Comparison of ENCODE assay signal across 20 mouse cellular contexts in genomic region chr5:34924519-34924918, GRCm38 (mm10). TPM values are rescaled to one million over a fixed set of nuclear protein-coding genes. Genes with fewer than 3 reads are reported as not detected.
DNase-seq lines count a peak whose midpoint lies in the region; ATAC-seq and TF ChIP-seq lines count a peak whose summit lies in the region.
"Had no signal": no experiment of that assay in that cellular context is flagged by ENCODE, and none has a peak within 500 bp of the region (broad histone marks: within the 10 kb centered on the region; RNA-seq: fewer than 3 reads in every experiment).

No protein-coding gene starts in this region.

- DNase-seq in forebrain, embryonic 10.5 days (ENCODE audit: extremely low spot score, low spot score): no peak
- no peak for DNase-seq in stomach, postnatal 0 days (ENCODE audit: low spot score)
- no peak for DNase-seq in embryonic facial prominence, embryonic 10.5 days (ENCODE audit: low spot score)
- no peak for DNase-seq in cerebellum, adult 18-20 months
- no peak for DNase-seq in thymus, adult 2 months
- DNase-seq: cerebellum, adult 11-12 months; embryo, embryonic 11 days; forebrain, postnatal 0 days; gastrocnemius, postnatal 10 days; heart, postnatal 14 days; kidney, adult 18-20 months; right cerebral cortex, adult 18-20 months; thymus, postnatal 36 days had no signal

- TF ChIP-seq EP300 in stomach, postnatal 0 days (optimal IDR thresholded peaks at IDR 0.05): no peak

- no peaks in the 10 kb centered on the region for H3K4me1 ChIP-seq in forebrain, embryonic 10.5 days
- H3K4me1 ChIP-seq in forebrain, embryonic 15.5 days: no peaks in the 10 kb centered on the region
- H3K4me1 ChIP-seq in stomach, embryonic 15.5 days: no peaks in the 10 kb centered on the region
- no peaks in the 10 kb centered on the region for H3K4me1 ChIP-seq in stomach, postnatal 0 days (replicated peaks; ENCODE audit: control insufficient read depth, insufficient read depth)
- peaks cover 89% of the 10 kb centered on the region for H3K4me1 ChIP-seq in megakaryocyte, embryonic 14.5 days
- H3K4me1 ChIP-seq in embryonic facial prominence, embryonic 10.5 days: no peaks in the 10 kb centered on the region
- no peaks in the 10 kb centered on the region for H3K4me1 ChIP-seq in thymus, adult 2 months (replicated peaks; ENCODE audit: control insufficient read depth, insufficient read depth, low read length)
- H3K4me1 ChIP-seq: hindbrain, embryonic 15.5 days; limb, embryonic 12.5 days had no signal

- no peak overlapping the region for H3K4me3 ChIP-seq in forebrain, embryonic 10.5 days
- no peak overlapping the region for H3K4me3 ChIP-seq in forebrain, embryonic 15.5 days
- H3K4me3 ChIP-seq in stomach, embryonic 15.5 days (replicated peaks): no peak overlapping the region
- no peak overlapping the region for H3K4me3 ChIP-seq in stomach, postnatal 0 days (ENCODE audit: low read depth, low read length)
- peak overlapping the region; percentile 3 for H3K4me3 ChIP-seq in megakaryocyte, embryonic 14.5 days (replicated peaks)
- no peak overlapping the region for H3K4me3 ChIP-seq in embryonic facial prominence, embryonic 10.5 days
- no peak overlapping the region for H3K4me3 ChIP-seq in thymus, adult 2 months (ENCODE audit: control insufficient read depth, insufficient read depth, low read length)
- H3K4me3 ChIP-seq: hindbrain, embryonic 15.5 days; left cerebral cortex, adult 2 months; limb, embryonic 12.5 days had no signal

- ATAC-seq in forebrain, embryonic 15.5 days (replicated peaks): no peak
- peak; percentile 44; the same call in 1 of the 2 replicates for ATAC-seq in stomach, embryonic 15.5 days (ENCODE audit: insufficient read depth, low FRiP score, low read depth)
- no peak for ATAC-seq in stomach, postnatal 0 days (ENCODE audit: low FRiP score, low TSS enrichment)
- ATAC-seq: forebrain, postnatal 0 days had no signal

- peaks cover 26% of the 10 kb centered on the region for H3K36me3 ChIP-seq in forebrain, embryonic 10.5 days (replicated peaks)
- H3K36me3 ChIP-seq in forebrain, embryonic 15.5 days: peaks cover 10% of the 10 kb centered on the region; the same call in 1 of the 2 replicates
- H3K36me3 ChIP-seq in stomach, embryonic 15.5 days: 0 out of 2 replicates have a peak, but pooled peaks cover 3% of the 10 kb centered on the region
- H3K36me3 ChIP-seq in stomach, postnatal 0 days (ENCODE audit: control insufficient read depth, insufficient read depth, low read length): no peaks in the 10 kb centered on the region
- peaks cover 84% of the 10 kb centered on the region for H3K36me3 ChIP-seq in megakaryocyte, embryonic 14.5 days (replicated peaks; ENCODE audit: low read length)
- peaks cover 35% of the 10 kb centered on the region for H3K36me3 ChIP-seq in embryonic facial prominence, embryonic 10.5 days (replicated peaks)
- H3K36me3 ChIP-seq in thymus, adult 2 months (ENCODE audit: control insufficient read depth, insufficient read depth, low read length): no peaks in the 10 kb centered on the region

- TF ChIP-seq CTCF in stomach, postnatal 0 days (IDR thresholded peaks at IDR 0.05; ENCODE audit: low read depth): no peak
- TF ChIP-seq CTCF in thymus, adult 2 months (IDR thresholded peaks at IDR 0.05; ENCODE audit: borderline replicate concordance, control insufficient read depth, extremely low read depth, insufficient read depth, low read length, poor library complexity): no peak

- peak overlapping the region; percentile 20; the same call in 1 of the 2 replicates for H3K27ac ChIP-seq in forebrain, embryonic 10.5 days
- H3K27ac ChIP-seq in forebrain, embryonic 15.5 days (replicated peaks): no peak overlapping the region
- no peak overlapping the region for H3K27ac ChIP-seq in stomach, embryonic 15.5 days
- no peak overlapping the region for H3K27ac ChIP-seq in stomach, postnatal 0 days (replicated peaks)
- no peak overlapping the region for H3K27ac ChIP-seq in embryonic facial prominence, embryonic 10.5 days (replicated peaks)
- no peak overlapping the region for H3K27ac ChIP-seq in thymus, adult 2 months (ENCODE audit: control insufficient read depth, insufficient read depth, low read length)
- H3K27ac ChIP-seq: hindbrain, embryonic 15.5 days; left cerebral cortex, adult 2 months; limb, embryonic 12.5 days had no signal

- H3K9ac ChIP-seq in forebrain, embryonic 15.5 days (replicated peaks): no peak overlapping the region
- H3K9ac ChIP-seq in stomach, embryonic 15.5 days: no peak overlapping the region
- H3K9ac ChIP-seq in stomach, postnatal 0 days (ENCODE audit: low read length): no peak overlapping the region
- H3K9ac ChIP-seq: forebrain, postnatal 0 days; hindbrain, embryonic 15.5 days; limb, embryonic 12.5 days had no signal

- no peaks in the 10 kb centered on the region for H3K27me3 ChIP-seq in forebrain, embryonic 10.5 days (ENCODE audit: poor library complexity, severe bottlenecking)
- no peaks in the 10 kb centered on the region for H3K27me3 ChIP-seq in forebrain, embryonic 15.5 days
- H3K27me3 ChIP-seq in stomach, embryonic 15.5 days (replicated peaks): no peaks in the 10 kb centered on the region
- no peaks in the 10 kb centered on the region for H3K27me3 ChIP-seq in stomach, postnatal 0 days (ENCODE audit: control insufficient read depth, insufficient read depth, low read length)
- no peaks in the 10 kb centered on the region for H3K27me3 ChIP-seq in megakaryocyte, embryonic 14.5 days (replicated peaks)
- H3K27me3 ChIP-seq in embryonic facial prominence, embryonic 10.5 days (replicated peaks; ENCODE audit: low read depth, poor library complexity, severe bottlenecking): no peaks in the 10 kb centered on the region
- H3K27me3 ChIP-seq in thymus, adult 2 months (ENCODE audit: control insufficient read depth, insufficient read depth, low read length): no peaks in the 10 kb centered on the region
- H3K27me3 ChIP-seq: CH12.LX; hindbrain, embryonic 15.5 days; limb, embryonic 12.5 days had no signal

- TF ChIP-seq POLR2A in thymus, adult 2 months (IDR thresholded peaks at IDR 0.05; ENCODE audit: control insufficient read depth, extremely low read depth, insufficient read depth, low read length, poor library complexity): no peak

- 94% methylated on average over 7 of the region's 7 CpGs for WGBS in forebrain, embryonic 10.5 days
- WGBS in forebrain, embryonic 15.5 days: 91% methylated on average over 7 of the region's 7 CpGs
- WGBS in stomach, embryonic 15.5 days: 75% methylated on average over 7 of the region's 7 CpGs
- WGBS in stomach, postnatal 0 days: 75% methylated on average over 7 of the region's 7 CpGs
- 89% methylated on average over 7 of the region's 7 CpGs for WGBS in embryonic facial prominence, embryonic 10.5 days
- WGBS in thymus, adult 2 months: 93% methylated on average over 7 of the region's 7 CpGs

- H3K4me2 ChIP-seq in forebrain, embryonic 15.5 days (replicated peaks): no peak overlapping the region
- no peak overlapping the region for H3K4me2 ChIP-seq in stomach, embryonic 15.5 days
- no peak overlapping the region for H3K4me2 ChIP-seq in stomach, postnatal 0 days (replicated peaks; ENCODE audit: low read depth)
- H3K4me2 ChIP-seq: hindbrain, embryonic 15.5 days; limb, embryonic 12.5 days had no signal

- H3K9me3 ChIP-seq in forebrain, embryonic 10.5 days: no peaks in the 10 kb centered on the region
- no peaks in the 10 kb centered on the region for H3K9me3 ChIP-seq in forebrain, embryonic 15.5 days
- H3K9me3 ChIP-seq in stomach, embryonic 15.5 days: no peaks in the 10 kb centered on the region
- H3K9me3 ChIP-seq in stomach, postnatal 0 days (ENCODE audit: control insufficient read depth, low read length): no peaks in the 10 kb centered on the region
- no peaks in the 10 kb centered on the region for H3K9me3 ChIP-seq in megakaryocyte, embryonic 14.5 days
- no peaks in the 10 kb centered on the region for H3K9me3 ChIP-seq in embryonic facial prominence, embryonic 10.5 days
- H3K9me3 ChIP-seq: hindbrain, embryonic 15.5 days; limb, embryonic 12.5 days had no signal

RNA-seq across cellular contexts. Expression of gene Msantd1, which starts 16.7 kb away (rescaled TPM):
- 0.55 and 1.2 TPM in 2 replicates for polyA plus RNA-seq in forebrain, embryonic 10.5 days (2016; fragmentation: Nextera tagmentation; extraction: Ambion mirVana)
- 5.6 and 5.8 TPM in 2 replicates for polyA plus RNA-seq in forebrain, embryonic 15.5 days (2015; fragmentation: Nextera tagmentation; extraction: Ambion mirVana)
- polyA plus RNA-seq in stomach, embryonic 15.5 days (2015; fragmentation: Nextera tagmentation; extraction: Ambion mirVana): 0.54 and 0.57 TPM in 2 replicates
- 0.24 and 0.36 TPM in 2 replicates for polyA plus RNA-seq in stomach, postnatal 0 days (2015; fragmentation: Nextera tagmentation; extraction: Ambion mirVana)
- polyA plus RNA-seq in megakaryocyte, embryonic 14.5 days (2012; ENCODE audit: insufficient read depth, low replicate concordance): 15.3 and 26.3 TPM in 2 replicates
- 0.63 and 1.2 TPM in 2 replicates for polyA plus RNA-seq in embryonic facial prominence, embryonic 10.5 days (2016; fragmentation: Nextera tagmentation; extraction: Ambion mirVana)
- polyA plus RNA-seq in thymus, adult 2 months (2012; rRNA removed): 3.9 and 6.5 TPM in 2 replicates

RNA-seq across cellular contexts. Expression of gene Rgs12, which starts 24.7 kb away (rescaled TPM):
- polyA plus RNA-seq in forebrain, embryonic 10.5 days (2016; fragmentation: Nextera tagmentation; extraction: Ambion mirVana): 57.6 and 59.8 TPM in 2 replicates
- polyA plus RNA-seq in forebrain, embryonic 15.5 days (2015; fragmentation: Nextera tagmentation; extraction: Ambion mirVana): 64.7 and 64.9 TPM in 2 replicates
- 26.8 and 28.1 TPM in 2 replicates for polyA plus RNA-seq in stomach, embryonic 15.5 days (2015; fragmentation: Nextera tagmentation; extraction: Ambion mirVana)
- polyA plus RNA-seq in stomach, postnatal 0 days (2015; fragmentation: Nextera tagmentation; extraction: Ambion mirVana): 12.7 and 14.2 TPM in 2 replicates
- polyA plus RNA-seq in megakaryocyte, embryonic 14.5 days (2012; ENCODE audit: insufficient read depth, low replicate concordance): 37.1 and 38.7 TPM in 2 replicates
- 52.7 and 54.5 TPM in 2 replicates for polyA plus RNA-seq in embryonic facial prominence, embryonic 10.5 days (2016; fragmentation: Nextera tagmentation; extraction: Ambion mirVana)
- polyA plus RNA-seq in thymus, adult 2 months (2012; rRNA removed): 50.7 and 51.7 TPM in 2 replicates
